Mouse (Mus musculus) cerebellum, adult 9-11 months (tissue): ENCODE measurements around the gene Fads2.

Experiments
- DNase-seq: peaks from one replicate; pipeline ENCODE4 v3.0.0; 2022

The Fads2 gene

GRCm38 (mm10) chr19:10102054-10102700 lies 631 bp upstream of the Fads2 start:
- no peak for DNase-seq

GRCm38 (mm10) chr19:10100631-10101071 lies 895 bp downstream of the Fads2 start:
- peak; percentile 37 for DNase-seq

- DNase-seq, result peak; percentile 12
Measured at GRCm38 (mm10) chr19:10097826-10098225, 3.7 kb downstream of the Fads2 start.

GRCm38 (mm10) chr19:10096371-10096876 lies 5.1 kb downstream of the Fads2 start:
- DNase-seq, result no peak

GRCm38 (mm10) chr19:10094695-10095094 lies 6.9 kb downstream of the Fads2 start:
- no peak for DNase-seq

GRCm38 (mm10) chr19:10093829-10094228 lies 7.7 kb downstream of the Fads2 start:
- no peak for DNase-seq

- no peak for DNase-seq
Measured at GRCm38 (mm10) chr19:10086976-10087375, 14.6 kb downstream of the Fads2 start.

- DNase-seq, result no peak
Measured at GRCm38 (mm10) chr19:10085454-10085853, 16.1 kb downstream of the Fads2 start.

GRCm38 (mm10) chr19:10082105-10082504 lies 19.4 kb downstream of the Fads2 start:
- no peak for DNase-seq

GRCm38 (mm10) chr19:10080384-10080783 lies 21.2 kb downstream of the Fads2 start:
- no peak for DNase-seq

- no peak for DNase-seq
Measured at GRCm38 (mm10) chr19:10078392-10078791, 23.2 kb downstream of the Fads2 start.

- DNase-seq, result no peak
Measured at GRCm38 (mm10) chr19:10073145-10073544, 28.4 kb downstream of the Fads2 start.

GRCm38 (mm10) chr19:10071892-10072291 lies 29.7 kb downstream of the Fads2 start:
- no peak for DNase-seq

GRCm38 (mm10) chr19:10071166-10071565 lies 30.4 kb downstream of the Fads2 start:
- peak; percentile 30 for DNase-seq

- no peak for DNase-seq
Measured at GRCm38 (mm10) chr19:10070186-10070980, 31.2 kb downstream of the Fads2 start.

GRCm38 (mm10) chr19:10067701-10068100 lies 33.8 kb downstream of the Fads2 start:
- DNase-seq, result no peak

GRCm38 (mm10) chr19:10066502-10066901 lies 35.0 kb downstream of the Fads2 start:
- no peak for DNase-seq

GRCm38 (mm10) chr19:10066189-10066500 lies 35.4 kb downstream of the Fads2 start:
- DNase-seq, result no peak

GRCm38 (mm10) chr19:10065465-10066188 lies 35.9 kb downstream of the Fads2 start:
- no peak for DNase-seq

- no peak for DNase-seq
Measured at GRCm38 (mm10) chr19:10064173-10065012, 37.2 kb downstream of the Fads2 start.

- DNase-seq, result no peak
Measured at GRCm38 (mm10) chr19:10062862-10063261, 38.7 kb downstream of the Fads2 start.

GRCm38 (mm10) chr19:10062292-10062691 lies 39.3 kb downstream of the Fads2 start:
- DNase-seq, result no peak

GRCm38 (mm10) chr19:10061624-10062023 lies 39.9 kb downstream of the Fads2 start:
- no peak for DNase-seq
